ENCODE assay signal across 15 mouse cellular contexts in genomic region chr7:37874382-37874781, GRCm38 (mm10).
DNase-seq lines count a peak whose midpoint lies in the region; ATAC-seq and TF ChIP-seq lines count a peak whose summit lies in the region.
"Had no signal": no experiment of that assay in that cellular context is flagged by ENCODE, and none has a peak within 500 bp of the region (broad histone marks: within the 10 kb centered on the region; RNA-seq: fewer than 3 reads in every experiment).

No protein-coding gene starts in this region.

- H3K27ac ChIP-seq in hindbrain, postnatal 0 days, result no peak overlapping the region
- no peak overlapping the region for H3K27ac ChIP-seq in hindbrain, embryonic 16.5 days (ENCODE audit: low read depth, low read length)
- H3K27ac ChIP-seq in kidney, embryonic 15.5 days, result no peak overlapping the region
- H3K27ac ChIP-seq in gastrocnemius, adult 2 months, result no peak overlapping the region
- H3K27ac ChIP-seq: embryonic facial prominence, embryonic 12.5 days; liver, embryonic 13.5 days had no signal

- no peaks in the 10 kb centered on the region for H3K9me3 ChIP-seq in hindbrain, postnatal 0 days (ENCODE audit: low read length)
- H3K9me3 ChIP-seq in hindbrain, embryonic 16.5 days (ENCODE audit: control insufficient read depth, low read length), result no peaks in the 10 kb centered on the region
- no peaks in the 10 kb centered on the region for H3K9me3 ChIP-seq in kidney, embryonic 15.5 days (replicated peaks)
- H3K9me3 ChIP-seq: embryonic facial prominence, embryonic 12.5 days; liver, embryonic 13.5 days had no signal

- TF ChIP-seq CTCF in hindbrain, postnatal 0 days (IDR thresholded peaks at IDR 0.05; ENCODE audit: low read depth), result no peak
- no peak for TF ChIP-seq CTCF in gastrocnemius, adult 2 months (IDR thresholded peaks at IDR 0.05)

- DNase-seq in hindbrain, postnatal 0 days (ENCODE audit: low spot score), result peak; percentile 4
- peak; percentile 16 to 31 for DNase-seq in frontal cortex, postnatal 36 days (ENCODE audit: low spot score in 2 of 2)
- peak; percentile 27 to 41 for DNase-seq in layer of hippocampus, postnatal 36 days
- DNase-seq in right cerebral cortex, postnatal 25 days, result peak; percentile 14
- no peak for DNase-seq in gastrocnemius, adult 2 months
- DNase-seq: cerebellum, adult 9-11 months; heart, postnatal 14 days; liver, embryonic 13.5 days; lung, postnatal 10 days; thymus, postnatal 14 days had no signal

- no peaks in the 10 kb centered on the region for H3K27me3 ChIP-seq in hindbrain, postnatal 0 days (ENCODE audit: insufficient read depth, low read length)
- H3K27me3 ChIP-seq in hindbrain, embryonic 16.5 days (replicated peaks; ENCODE audit: control insufficient read depth, insufficient read depth, low read length), result no peaks in the 10 kb centered on the region
- no peaks in the 10 kb centered on the region for H3K27me3 ChIP-seq in kidney, embryonic 15.5 days
- H3K27me3 ChIP-seq: embryonic facial prominence, embryonic 12.5 days; liver, embryonic 13.5 days had no signal

- intact Hi-C loops in gastrocnemius, adult 2 months (cut with DNase I), result no loop called here

- no peak for ATAC-seq in hindbrain, postnatal 0 days
- no peak for ATAC-seq in hindbrain, embryonic 16.5 days
- no peak for ATAC-seq in kidney, embryonic 15.5 days (replicated peaks; ENCODE audit: low FRiP score)
- ATAC-seq: activated CD4-positive, CD25-positive, alpha-beta regulatory T cell, adult 4 months; CD4-positive, CD25-positive, alpha-beta regulatory T cell, adult 4 months had no signal

- no peaks in the 10 kb centered on the region for H3K4me1 ChIP-seq in hindbrain, postnatal 0 days (ENCODE audit: insufficient read depth, low read length)
- no peaks in the 10 kb centered on the region for H3K4me1 ChIP-seq in hindbrain, embryonic 16.5 days (ENCODE audit: control insufficient read depth, insufficient read depth, low read depth, low read length)
- H3K4me1 ChIP-seq in kidney, embryonic 15.5 days, result no peaks in the 10 kb centered on the region
- H3K4me1 ChIP-seq: embryonic facial prominence, embryonic 12.5 days; liver, embryonic 13.5 days had no signal

- no peak overlapping the region for H3K4me3 ChIP-seq in hindbrain, postnatal 0 days (ENCODE audit: low read length)
- no peak overlapping the region for H3K4me3 ChIP-seq in hindbrain, embryonic 16.5 days (ENCODE audit: low read length)
- no peak overlapping the region for H3K4me3 ChIP-seq in kidney, embryonic 15.5 days (replicated peaks)
- no peak overlapping the region for H3K4me3 ChIP-seq in gastrocnemius, adult 2 months
- H3K4me3 ChIP-seq: embryonic facial prominence, embryonic 12.5 days; liver, embryonic 13.5 days had no signal

- H3K9ac ChIP-seq in hindbrain, postnatal 0 days (replicated peaks; ENCODE audit: low read length), result no peak overlapping the region
- H3K9ac ChIP-seq in hindbrain, embryonic 16.5 days (ENCODE audit: low read depth, low read length), result no peak overlapping the region
- no peak overlapping the region for H3K9ac ChIP-seq in kidney, embryonic 15.5 days
- H3K9ac ChIP-seq: embryonic facial prominence, embryonic 12.5 days; liver, embryonic 13.5 days had no signal

- no peaks in the 10 kb centered on the region for H3K36me3 ChIP-seq in hindbrain, postnatal 0 days (ENCODE audit: insufficient read depth, low read length)
- no peaks in the 10 kb centered on the region for H3K36me3 ChIP-seq in hindbrain, embryonic 16.5 days (ENCODE audit: control insufficient read depth, insufficient read depth, low read length)
- H3K36me3 ChIP-seq in kidney, embryonic 15.5 days, result no peaks in the 10 kb centered on the region
- H3K36me3 ChIP-seq: embryonic facial prominence, embryonic 12.5 days; liver, embryonic 13.5 days had no signal

- 46% methylated on average over 12 of the region's 12 CpGs for WGBS in hindbrain, postnatal 0 days
- WGBS in hindbrain, embryonic 16.5 days, result 47% methylated on average over 12 of the region's 12 CpGs
- 60% methylated on average over 12 of the region's 12 CpGs for WGBS in kidney, embryonic 15.5 days

- no peak overlapping the region for H3K4me2 ChIP-seq in hindbrain, postnatal 0 days (ENCODE audit: low read depth, low read length)
- H3K4me2 ChIP-seq in hindbrain, embryonic 16.5 days (ENCODE audit: low read length), result no peak overlapping the region
- no peak overlapping the region for H3K4me2 ChIP-seq in kidney, embryonic 15.5 days
- H3K4me2 ChIP-seq: embryonic facial prominence, embryonic 12.5 days; liver, embryonic 13.5 days had no signal
